Mouse (Mus musculus) MEL (cell line): Measurements from ENCODE around the gene Metrn. TPM values are rescaled to one million over a fixed set of nuclear protein-coding genes. Genes with fewer than 3 reads are reported as not detected.

ENCODE experiments used
- DNase-seq: peaks from one replicate; pipeline ENCODE4 v3.0.0; 2011; ENCODE audit warnings: low read depth, low spot score
- H3K27ac ChIP-seq: 2 replicates; pipeline ENCODE4 v1.5.1; 2012; ENCODE audit warnings: low read depth, mild to moderate bottlenecking, control low read depth, low read length, moderate library complexity; ENCODE audit not compliant: control insufficient read depth
- H3K27me3 ChIP-seq, 2 experiments: fragments of 150-350 bp in 1 of 2; sonication (generic) in 1 of 2; 2 replicates each; pipeline ENCODE4 v1.6.1; 2012; ENCODE audit warnings: low read length in 2 of 2, mild to moderate bottlenecking in 2 of 2, improper control_type of control experiment in 1 of 2, moderate library complexity in 1 of 2; ENCODE audit not compliant: insufficient read depth in 2 of 2, control insufficient read depth in 1 of 2
- H3K36me3 ChIP-seq, 2 experiments: 2 replicates each; pipeline ENCODE4 v1.6.1; 2012 to 2014; ENCODE audit warnings: low read length in 2 of 2, improper control_type of control experiment in 1 of 2, inconsistent platforms in 1 of 2, mild to moderate bottlenecking in 1 of 2; ENCODE audit not compliant: insufficient read depth in 2 of 2, control insufficient read depth in 1 of 2
- H3K4me1 ChIP-seq, 2 experiments: fragments of 150-350 bp in 1 of 2; sonication (generic) in 1 of 2; 2 replicates each; pipeline ENCODE4 v1.6.1; 2012; ENCODE audit warnings: low read length in 2 of 2, improper control_type of control experiment in 1 of 2, mild to moderate bottlenecking in 1 of 2; ENCODE audit not compliant: insufficient read depth in 2 of 2, control insufficient read depth in 1 of 2
- H3K4me3 ChIP-seq, 2 experiments: fragments of 150-350 bp in 1 of 2; sonication (generic) in 1 of 2; 2 replicates each; pipeline ENCODE4 v1.5.1; 2012; ENCODE audit warnings: low read depth in 2 of 2, low read length in 2 of 2, mild to moderate bottlenecking in 2 of 2, moderate library complexity in 2 of 2, control low read depth in 1 of 2, improper control_type of control experiment in 1 of 2; ENCODE audit not compliant: control insufficient read depth in 1 of 2, insufficient read depth in 1 of 2
- H3K79me2 ChIP-seq: 2 replicates; pipeline ENCODE4 v1.6.1; 2012; ENCODE audit warnings: mild to moderate bottlenecking, low read length, moderate library complexity; ENCODE audit not compliant: control insufficient read depth, poor library complexity, insufficient read depth
- H3K9ac ChIP-seq: 2 replicates; pipeline ENCODE4 v1.6.1; 2012; ENCODE audit warnings: low read depth, mild to moderate bottlenecking, control low read depth, low read length, moderate library complexity; ENCODE audit not compliant: control insufficient read depth, poor library complexity, severe bottlenecking
- H3K9me3 ChIP-seq: fragments of 150-350 bp; sonication (generic); replicated peaks from 2 replicates; pipeline ENCODE4 v1.6.1; 2012; ENCODE audit warnings: mild to moderate bottlenecking, low read length, improper control_type of control experiment, moderate library complexity; ENCODE audit not compliant: insufficient read depth
- BHLHE40 ChIP-seq: IDR thresholded peaks from 2 replicates; pipeline ENCODE4 v1.6.1; 2012; ENCODE audit warnings: low read depth, mild to moderate bottlenecking, inconsistent platforms, low read length, improper control_type of control experiment, borderline replicate concordance
- CHD2 ChIP-seq: IDR thresholded peaks from 2 replicates; pipeline ENCODE4 v1.6.1; 2011; ENCODE audit warnings: low read length, improper control_type of control experiment
- CTCF ChIP-seq, 3 experiments: IDR thresholded peaks in 2 of 3; conservative IDR thresholded peaks in 1 of 3; 2 replicates each; pipeline ENCODE4 v1.5.1; 2011 to 2012; ENCODE audit warnings: low read length in 3 of 3, low read depth in 2 of 3, mild to moderate bottlenecking in 2 of 3, improper control_type of control experiment in 1 of 3, inconsistent platforms in 1 of 3, mixed read lengths in 1 of 3, moderate library complexity in 1 of 3; ENCODE audit not compliant: control insufficient read depth in 1 of 3, insufficient read depth in 1 of 3, poor library complexity in 1 of 3, severe bottlenecking in 1 of 3
- E2F4 ChIP-seq: IDR thresholded peaks from 2 replicates; pipeline ENCODE4 v1.6.1; 2011; ENCODE audit warnings: low read depth, low read length, improper control_type of control experiment, borderline replicate concordance
- ELF1 ChIP-seq: IDR thresholded peaks from 2 replicates; pipeline ENCODE4 v1.6.1; 2014; ENCODE audit warnings: low read depth, mild to moderate bottlenecking, inconsistent platforms, low read length, improper control_type of control experiment, moderate library complexity
- EP300 ChIP-seq, 2 experiments: IDR thresholded peaks; 2 replicates each; pipeline ENCODE4 v1.6.1; 2011; ENCODE audit warnings: improper control_type of control experiment in 2 of 2, low read length in 2 of 2, low read depth in 1 of 2, mild to moderate bottlenecking in 1 of 2
- ETS1 ChIP-seq: IDR thresholded peaks from 2 replicates; pipeline ENCODE4 v1.6.1; 2012; ENCODE audit warnings: low read depth, mild to moderate bottlenecking, inconsistent platforms, low read length, improper control_type of control experiment, moderate library complexity
- GABPA ChIP-seq: IDR thresholded peaks from 2 replicates; pipeline ENCODE4 v1.6.1; 2012; ENCODE audit warnings: low read depth, mild to moderate bottlenecking, inconsistent platforms, low read length, improper control_type of control experiment, moderate library complexity
- HCFC1 ChIP-seq: IDR thresholded peaks from 2 replicates; pipeline ENCODE4 v1.6.1; 2012; ENCODE audit warnings: low read depth, mild to moderate bottlenecking, inconsistent platforms, low read length, improper control_type of control experiment, moderate library complexity
- JUND ChIP-seq: IDR thresholded peaks from 2 replicates; pipeline ENCODE4 v1.6.1; 2011; ENCODE audit warnings: low read depth, mild to moderate bottlenecking, improper control_type of control experiment, low read length
- MAFK ChIP-seq: IDR thresholded peaks from 2 replicates; pipeline ENCODE4 v1.6.1; 2011; ENCODE audit warnings: low read depth, mild to moderate bottlenecking, low read length, improper control_type of control experiment, borderline replicate concordance
- MAX ChIP-seq: IDR thresholded peaks from 2 replicates; pipeline ENCODE4 v1.6.1; 2011; ENCODE audit warnings: low read length, improper control_type of control experiment
- MEF2A ChIP-seq: IDR thresholded peaks from 2 replicates; pipeline ENCODE4 v1.6.1; 2014; ENCODE audit warnings: low read depth, mild to moderate bottlenecking, inconsistent platforms, low read length, improper control_type of control experiment; ENCODE audit not compliant: poor library complexity, insufficient replicate concordance, severe bottlenecking; ENCODE audit errors: extremely low read depth
- MXI1 ChIP-seq: IDR thresholded peaks from 2 replicates; pipeline ENCODE4 v1.6.1; 2011; ENCODE audit warnings: mild to moderate bottlenecking, low read depth, low read length, improper control_type of control experiment
- MYB ChIP-seq: IDR thresholded peaks from 2 replicates; pipeline ENCODE4 v1.6.1; 2011; ENCODE audit warnings: mild to moderate bottlenecking, low read depth, low read length, improper control_type of control experiment
- MYC ChIP-seq: IDR thresholded peaks from 2 replicates; pipeline ENCODE4 v1.6.1; 2011; ENCODE audit warnings: low read depth, mild to moderate bottlenecking, low read length, improper control_type of control experiment, moderate library complexity
- NELFE ChIP-seq: IDR thresholded peaks from 2 replicates; pipeline ENCODE4 v1.6.1; 2011; ENCODE audit warnings: low read depth, low read length, improper control_type of control experiment
- NRF1 ChIP-seq: IDR thresholded peaks from 2 replicates; pipeline ENCODE4 v1.6.1; 2014; ENCODE audit warnings: low read depth, mild to moderate bottlenecking, inconsistent platforms, low read length, improper control_type of control experiment, moderate library complexity; ENCODE audit not compliant: poor library complexity, insufficient read depth, severe bottlenecking
- POLR2A ChIP-seq, 2 experiments: IDR thresholded peaks; 2 replicates each; pipeline ENCODE4 v1.6.1; 2011 to 2012; ENCODE audit warnings: low read length in 2 of 2, mild to moderate bottlenecking in 2 of 2, control low read depth in 1 of 2, improper control_type of control experiment in 1 of 2, low read depth in 1 of 2, moderate library complexity in 1 of 2; ENCODE audit not compliant: control insufficient read depth in 1 of 2, insufficient read depth in 1 of 2, poor library complexity in 1 of 2
- POLR2AphosphoS2 ChIP-seq: IDR thresholded peaks from 2 replicates; pipeline ENCODE4 v1.6.1; 2011; ENCODE audit warnings: low read length, improper control_type of control experiment
- RAD21 ChIP-seq: IDR thresholded peaks from 2 replicates; pipeline ENCODE4 v1.6.1; 2011; ENCODE audit warnings: mild to moderate bottlenecking, low read depth, low read length, improper control_type of control experiment
- SIN3A ChIP-seq: IDR thresholded peaks from 2 replicates; pipeline ENCODE4 v1.6.1; 2012; ENCODE audit warnings: low read length, improper control_type of control experiment, inconsistent platforms
- SMC3 ChIP-seq: IDR thresholded peaks from 2 replicates; pipeline ENCODE4 v1.6.1; 2011; ENCODE audit warnings: low read depth, low read length, improper control_type of control experiment
- TAL1 ChIP-seq: IDR thresholded peaks from 2 replicates; pipeline ENCODE4 v1.6.1; 2012; ENCODE audit warnings: mild to moderate bottlenecking, inconsistent platforms, low read length, moderate library complexity, mixed read lengths
- TBP ChIP-seq: IDR thresholded peaks from 2 replicates; pipeline ENCODE4 v1.8.0; 2011; ENCODE audit warnings: low read depth, low read length, improper control_type of control experiment
- TCF12 ChIP-seq: IDR thresholded peaks from 2 replicates; pipeline ENCODE4 v1.6.1; 2014; ENCODE audit warnings: low read depth, mild to moderate bottlenecking, inconsistent platforms, low read length, improper control_type of control experiment, moderate library complexity
- UBTF ChIP-seq: IDR thresholded peaks from 2 replicates; pipeline ENCODE4 v1.6.1; 2012; ENCODE audit warnings: low read depth, mild to moderate bottlenecking, inconsistent platforms, low read length, improper control_type of control experiment, moderate library complexity, borderline replicate concordance; ENCODE audit not compliant: insufficient read depth
- USF1 ChIP-seq: IDR thresholded peaks from 2 replicates; pipeline ENCODE4 v1.6.1; 2014; ENCODE audit warnings: low read depth, mild to moderate bottlenecking, inconsistent platforms, low read length, improper control_type of control experiment, moderate library complexity
- USF2 ChIP-seq, 2 experiments: IDR thresholded peaks; 2 replicates each; pipeline ENCODE4 v1.6.1; 2011 to 2012; ENCODE audit warnings: improper control_type of control experiment in 2 of 2, low read length in 2 of 2, borderline replicate concordance in 1 of 2, inconsistent platforms in 1 of 2, low read depth in 1 of 2, mild to moderate bottlenecking in 1 of 2; ENCODE audit not compliant: insufficient read depth in 1 of 2
- ZC3H11A ChIP-seq: IDR thresholded peaks from 2 replicates; pipeline ENCODE4 v1.6.1; 2012; ENCODE audit warnings: low read depth, mild to moderate bottlenecking, inconsistent platforms, low read length, improper control_type of control experiment
- ZKSCAN1 ChIP-seq: IDR thresholded peaks from 2 replicates; pipeline ENCODE4 v1.6.1; 2012; ENCODE audit warnings: low read depth, mild to moderate bottlenecking, inconsistent platforms, low read length, improper control_type of control experiment, moderate library complexity
- ZMIZ1 ChIP-seq: IDR thresholded peaks from 2 replicates; pipeline ENCODE4 v1.6.1; 2012; ENCODE audit warnings: low read depth, mild to moderate bottlenecking, inconsistent platforms, low read length, improper control_type of control experiment, moderate library complexity
- polyA plus RNA-seq, 2 experiments: library from polyadenylated mRNA; stranded (reverse) in 1 of 2; unstranded in 1 of 2; fragments of >175 nt in 1 of 2; fragments of >200 nt in 1 of 2; gene quantifications; 2 replicates each; pipeline versions ENCODE4 v1.2.1 to v1.2.4; 2012; ENCODE audit warnings: low replicate concordance in 2 of 2, low read depth in 1 of 2; ENCODE audit not compliant: insufficient read length in 2 of 2, insufficient read depth in 1 of 2, missing spikeins in 1 of 2
- total RNA-seq: library from RNA; depleted of rRNA; stranded (reverse); fragments of 300-350 nt; gene quantifications from 2 replicates; pipeline ENCODE4 v1.2.3, GENCODE M21; 2012

Gene Metrn
- total and polyA plus RNA-seq, 3 experiments = 95.7 to 116 TPM; not detected in 1

GRCm38 (mm10) chr17:25786280-25786679 lies 10.7 kb downstream of the Metrn start, which contains the start of gene Ccdc78:
TSS of gene Ccdc78 (plus strand) at chr17:25786580.
- peak within 1 kb of the TSS; percentile 60 for H3K9ac ChIP-seq

GRCm38 (mm10) chr17:25785281-25785745 lies 11.6 kb downstream of the Metrn start, which contains the start of gene Haghl:
TSS of gene Haghl (minus strand) at chr17:25785673.
- Histone ChIP-seq H3K36me3 (peaks cover 0 to 2% of the 10 kb centered on the region in 2 experiments; a peak in 2 of 4 replicates), H3K27ac (peak within 1 kb of the TSS; percentile 58), H3K79me2 (no peaks in the 10 kb centered on the region), H3K27me3 (no peaks in the 10 kb centered on the region), H3K9me3 (no peaks in the 10 kb centered on the region), H3K4me3 (peak within 1 kb of the TSS; percentile 66 to 91), H3K4me1 (no peaks in the 10 kb centered on the region), H3K9ac (peak within 1 kb of the TSS; percentile 60)
- DNase-seq = peak; percentile 98
- TF ChIP-seq RAD21 (no peak), GABPA (no peak), MAX (peak; percentile 41; the same call in 1 of the 2 replicates), HCFC1 (peak; percentile 69), SIN3A (0 out of 2 replicates have a peak, but pooled peaks have one; percentile 29), ELF1 (no peak), USF1 (no peak), CHD2 (no peak), UBTF (no peak), SMC3 (no peak), MYB (no peak), ZMIZ1 (peak; percentile 67; the same call in 1 of the 2 replicates), MEF2A (no peak), NELFE (peak; percentile 85), POLR2A (IDR thresholded peaks at IDR 0.05; ENCODE audit: control insufficient read depth in 1 of 2, insufficient read depth in 1 of 2, low read depth in 1 of 2, low read length in 2 of 2, poor library complexity in 1 of 2) (peak; percentile 50 to 86; a peak in 3 of 4 replicates), ZC3H11A (no peak), JUND (no peak), POLR2AphosphoS2 (peak; percentile 86), USF2 (IDR thresholded peaks at IDR 0.05; ENCODE audit: borderline replicate concordance in 1 of 2, insufficient read depth in 1 of 2, low read depth in 1 of 2, low read length in 2 of 2) (no peak), EP300 (IDR thresholded peaks at IDR 0.05; ENCODE audit: low read depth in 1 of 2, low read length in 2 of 2) (no peak), NRF1 (peak; percentile 96), ETS1 (no peak), CTCF (IDR thresholded peaks at IDR 0.05 in 2 of 3, conservative IDR thresholded peaks at IDR 0.05 in 1 of 3; ENCODE audit: control insufficient read depth in 1 of 3, insufficient read depth in 1 of 3, low read depth in 2 of 3, low read length in 3 of 3, poor library complexity in 1 of 3, severe bottlenecking in 1 of 3) (no peak), MYC (no peak), BHLHE40 (no peak), TAL1 (no peak), E2F4 (no peak), MXI1 (no peak; the same call in 1 of the 2 replicates), TBP (peak; percentile 55; the same call in 1 of the 2 replicates)

More at GRCm38 (mm10) chr17:25786280-25786679, 10.7 kb downstream of the Metrn start, which contains the start of gene Ccdc78:
- Histone ChIP-seq H3K4me1 (peaks cover 0 to 6% of the 10 kb centered on the region in 2 experiments; a peak in 2 of 4 replicates), H3K9me3 (no peaks in the 10 kb centered on the region), H3K36me3 (peaks cover 2 to 5% of the 10 kb centered on the region in 2 experiments; a peak in 3 of 4 replicates), H3K27ac (peak within 1 kb of the TSS; percentile 58), H3K79me2 (peaks cover 1% of the 10 kb centered on the region), H3K27me3 (no peaks in the 10 kb centered on the region), H3K4me3 (peak within 1 kb of the TSS; percentile 66 to 91)
- TF ChIP-seq TCF12 (no peak), ZKSCAN1 (no peak), MAFK (no peak), POLR2A (IDR thresholded peaks at IDR 0.05; ENCODE audit: control insufficient read depth in 1 of 2, insufficient read depth in 1 of 2, low read depth in 1 of 2, low read length in 2 of 2, poor library complexity in 1 of 2) (peak in 1 of 2 experiments; percentile 37; a peak in 1 of 4 replicates)
- no peak for DNase-seq
